Mouse (Mus musculus): Measurements from ENCODE around the gene Olfr154.

Gene Olfr154

GRCm38 (mm10) chr2:85664355-85664754, at the start of gene Olfr154:
Olfr154 (minus strand) TSS chr2:85664455.

GRCm38 (mm10) chr2:85711159-85711558, 46.9 kb upstream of the Olfr154 start:
- WGBS = 15% methylated on average over 1 of the region's 1 CpGs

- 81% methylated on average over 2 of the region's 2 CpGs for WGBS
Observed at GRCm38 (mm10) chr2:85710680-85711079, 46.4 kb upstream of the Olfr154 start.

GRCm38 (mm10) chr2:85689131-85689530, 24.9 kb upstream of the Olfr154 start, which contains the start of gene Olfr1008:
Olfr1008 (plus strand) TSS chr2:85689431.

GRCm38 (mm10) chr2:85678667-85679066, 14.4 kb upstream of the Olfr154 start, which contains the start of gene Olfr1006:
Olfr1006 (minus strand) TSS chr2:85678767.

GRCm38 (mm10) chr2:85650604-85651003, 13.7 kb downstream of the Olfr154 start, which contains the start of gene Olfr1002:
Olfr1002 (minus strand) TSS chr2:85650704.
- WGBS = 94% methylated on average over 1 of the region's 1 CpGs

Measured in cerebral cortex, adult 2 months (tissue).